Mouse (Mus musculus) cerebellum, adult 9-11 months (tissue): Measurements from ENCODE around the gene Ddah2.

Experiments used
- DNase-seq: peaks from one replicate; pipeline ENCODE4 v3.0.0; 2022

Gene Ddah2

DNA sequence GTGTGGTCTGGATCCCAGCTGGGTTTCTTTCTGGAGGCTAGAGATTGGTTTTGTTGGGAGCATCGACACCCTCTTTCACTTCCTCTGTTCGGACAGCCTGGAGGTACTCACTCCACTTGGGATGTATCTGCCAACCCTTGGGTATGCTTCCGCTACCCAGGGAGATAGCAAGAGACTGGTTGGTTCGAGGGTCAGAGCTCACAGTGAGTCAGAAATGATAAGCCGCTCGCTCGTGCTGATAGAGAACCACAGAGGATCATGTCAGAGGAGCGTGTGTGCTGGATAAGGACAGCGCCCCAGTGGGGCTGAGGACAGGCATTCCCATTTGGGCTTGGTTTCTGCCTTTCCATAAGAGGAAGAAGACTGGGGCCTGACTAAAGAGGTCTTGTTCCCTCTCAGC lies 20.9 kb downstream of the Ddah2 start:
- DNase-seq: no peak

DNA sequence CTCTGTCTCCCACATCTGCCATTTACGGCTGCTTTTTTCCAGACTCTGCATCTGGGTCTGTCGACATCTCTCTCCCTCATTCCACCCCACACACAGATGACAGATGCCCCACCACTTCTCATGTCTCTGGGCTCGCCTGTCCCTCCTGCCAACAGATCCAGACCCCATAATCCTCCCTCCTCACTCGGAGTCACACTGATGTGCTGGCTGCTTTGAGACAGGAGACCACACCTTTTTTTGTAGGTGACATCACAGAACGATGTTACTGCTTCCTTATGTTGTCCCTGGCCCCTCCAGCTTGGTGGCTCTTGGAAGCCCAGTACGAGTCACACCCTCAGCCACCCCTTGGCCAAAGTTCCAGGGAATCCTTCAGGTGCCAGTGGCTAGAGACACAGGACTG lies 21.4 kb downstream of the Ddah2 start:
- no peak for DNase-seq

DNA sequence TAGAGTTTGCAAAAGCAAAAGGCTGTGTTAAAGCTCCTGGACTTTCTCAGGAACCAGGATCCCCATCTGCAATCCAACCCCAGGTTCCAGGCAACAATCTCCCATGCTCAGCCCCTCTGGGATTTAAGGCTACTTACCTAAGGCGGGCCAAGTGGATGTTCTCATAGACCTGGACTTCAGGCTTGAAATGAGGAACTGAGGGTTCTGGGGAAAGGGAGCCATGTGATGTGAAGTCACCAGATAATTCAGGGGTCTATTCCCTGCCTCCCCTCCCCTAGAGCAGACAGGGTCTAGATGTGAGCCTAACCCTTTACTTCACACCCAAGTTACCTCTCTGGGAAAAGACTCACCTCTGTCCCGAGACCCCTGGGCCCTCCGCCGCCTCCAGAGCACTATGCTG lies 21.9 kb downstream of the Ddah2 start:
- no peak for DNase-seq

DNA sequence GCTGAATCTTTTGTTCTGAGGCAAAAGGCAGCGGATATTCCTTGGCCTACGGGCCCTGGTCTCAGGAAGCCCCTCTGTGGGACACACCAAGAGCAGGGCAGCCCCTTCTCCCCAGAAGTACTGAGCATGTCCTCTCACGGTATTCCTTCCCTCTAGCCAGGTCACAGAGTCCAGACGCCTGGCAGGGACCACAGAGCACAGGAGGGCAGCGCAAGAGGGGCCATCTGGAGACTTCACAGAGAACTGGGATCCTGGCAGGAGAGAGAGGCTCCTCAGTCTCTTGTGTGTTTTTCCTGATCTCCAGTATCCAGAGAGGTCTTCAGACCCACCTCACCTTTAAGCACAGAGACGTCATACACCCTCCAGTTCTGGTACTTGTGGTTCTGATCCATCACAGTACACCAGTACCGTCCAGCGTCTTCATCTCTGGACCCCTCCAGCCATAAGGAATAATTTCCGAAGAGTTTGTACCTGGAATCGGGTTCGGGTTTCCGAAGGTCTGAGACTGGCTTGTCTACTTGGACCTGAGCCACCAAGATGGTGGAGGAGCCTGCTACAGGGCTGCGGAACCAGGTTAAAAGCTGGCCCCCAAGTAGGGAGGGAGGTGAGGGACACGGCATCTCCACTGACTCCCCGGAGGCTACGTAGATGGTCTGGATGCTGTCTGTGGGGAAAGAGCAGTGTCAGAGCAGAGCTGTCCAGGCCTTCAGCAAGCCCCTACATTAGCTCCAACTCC lies 24.2 kb downstream of the Ddah2 start:
- DNase-seq: peak; percentile 89

DNA sequence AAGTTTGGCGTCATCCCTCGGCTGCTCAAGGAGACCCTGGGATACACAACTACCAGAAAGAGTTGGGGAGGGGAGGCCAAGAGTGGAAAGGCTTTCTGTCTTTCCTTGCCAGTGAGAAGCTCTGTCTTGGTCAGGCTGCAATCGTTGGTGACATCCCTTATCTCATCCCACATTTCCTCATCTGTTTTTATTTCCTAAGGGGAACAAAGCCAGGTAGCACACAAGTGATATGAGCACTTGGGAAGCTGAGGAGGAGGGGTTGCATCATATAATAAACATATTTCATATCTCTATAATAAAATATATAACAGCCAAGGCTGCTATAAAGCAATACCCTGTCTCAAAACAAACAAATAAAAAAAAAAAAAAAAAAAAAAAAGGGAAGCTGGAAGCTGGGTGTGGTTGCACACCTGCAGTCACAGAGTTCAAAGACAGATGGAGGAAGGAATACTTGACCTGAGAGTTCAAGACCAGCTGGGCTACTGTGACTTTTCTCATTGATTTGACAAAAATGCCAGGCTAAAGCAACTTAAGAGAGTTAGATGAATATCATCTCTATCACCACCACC lies 25.2 kb downstream of the Ddah2 start:
- DNase-seq: no peak

DNA sequence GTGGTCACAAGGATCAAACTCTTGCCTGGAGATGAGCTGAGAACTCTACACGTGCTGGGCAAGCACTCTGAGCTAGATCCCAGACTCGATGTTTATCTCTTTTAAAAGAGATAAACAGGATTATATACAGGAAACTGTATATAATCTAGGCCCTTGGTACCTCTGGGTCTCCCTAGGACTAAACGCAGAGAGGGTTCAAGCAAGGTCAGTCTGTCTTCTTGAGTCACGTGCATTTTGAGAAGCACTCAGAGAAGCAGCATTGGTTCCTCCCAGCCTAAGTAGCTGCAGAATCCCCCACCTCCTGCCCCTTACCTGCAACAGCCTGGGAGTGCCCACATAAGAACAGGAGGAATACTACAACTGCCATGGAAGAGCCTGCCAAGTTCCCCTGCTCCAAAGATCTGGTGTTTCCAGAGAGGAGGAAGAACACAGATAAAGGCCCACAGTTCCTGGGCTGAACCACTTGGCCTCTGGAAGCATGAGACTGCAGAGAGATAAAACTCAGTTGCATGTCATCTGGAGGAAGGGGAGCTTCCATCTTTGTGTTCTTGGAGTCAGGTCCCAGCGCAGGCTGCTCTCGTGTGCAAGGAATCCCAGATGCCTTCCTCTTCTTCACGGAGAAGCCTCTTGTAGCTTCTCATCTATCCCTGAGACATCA lies 26.5 kb downstream of the Ddah2 start, which contains the start of gene Ly6g6f:
TSS of gene Ly6g6f (minus strand) at position 403 of the 658 bp plus-strand sequence.
- DNase-seq: no peak

DNA sequence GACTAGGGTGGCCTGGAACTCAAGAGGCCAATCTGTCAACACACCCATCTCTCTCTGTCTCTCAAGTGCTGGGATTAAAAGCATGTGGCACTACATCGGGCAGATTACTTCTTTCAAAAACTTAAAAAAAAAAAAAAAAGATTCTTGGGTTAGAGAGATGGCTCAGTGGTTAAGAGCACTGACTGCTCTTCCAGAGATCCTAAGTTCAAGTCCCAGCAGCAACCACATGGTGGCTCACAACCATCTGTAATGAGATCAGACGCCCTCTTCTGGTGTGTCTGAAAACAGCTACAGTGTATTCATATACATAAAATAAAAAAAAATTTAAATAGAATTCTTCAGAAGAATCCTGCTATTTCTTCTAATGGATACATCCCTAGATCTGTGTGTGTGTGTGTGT lies 29.3 kb downstream of the Ddah2 start:
- no peak for DNase-seq

DNA sequence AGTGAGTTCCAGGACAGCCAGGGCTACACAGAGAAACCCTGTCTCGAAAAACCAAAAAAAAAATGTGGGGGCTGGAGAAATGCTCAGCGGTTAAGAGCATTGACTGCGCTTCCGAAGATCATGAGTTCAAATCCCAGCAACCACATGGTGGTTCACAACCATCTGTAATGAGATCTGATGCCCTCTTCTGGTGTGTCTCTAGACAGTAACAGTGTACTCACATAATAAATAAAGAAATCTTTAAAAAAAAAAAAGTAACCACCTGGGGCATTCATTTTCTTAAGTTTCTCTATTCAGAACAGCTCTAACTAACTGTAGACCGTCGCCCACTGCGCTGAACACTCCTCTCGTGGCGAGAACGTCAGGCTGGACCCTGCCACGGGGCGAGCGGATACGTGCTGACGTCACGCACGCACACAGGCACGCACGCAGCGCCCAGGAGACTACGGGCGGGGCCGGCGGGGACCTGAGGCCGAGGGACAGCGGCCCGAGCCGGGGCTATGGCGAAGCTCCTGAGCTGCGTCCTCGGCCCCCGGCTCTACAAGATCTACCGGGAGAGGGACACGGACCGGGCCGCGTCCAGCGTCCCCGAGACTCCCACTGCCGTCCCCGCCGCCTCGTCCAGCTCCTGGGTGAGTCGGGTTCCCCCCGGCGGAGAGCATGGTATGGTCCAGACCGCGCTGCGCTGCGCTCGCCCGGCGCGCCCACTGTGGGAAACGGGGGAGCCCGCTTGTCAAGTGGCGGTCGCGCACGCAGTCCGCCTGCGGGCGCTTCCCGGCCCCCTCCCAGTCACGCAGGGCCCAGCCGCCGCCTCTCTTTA lies 30.2 kb downstream of the Ddah2 start, which contains the start of gene Abhd16a:
TSS of gene Abhd16a (plus strand) at position 439 of the 820 bp plus-strand sequence.
- peak; percentile 96 for DNase-seq

DNA sequence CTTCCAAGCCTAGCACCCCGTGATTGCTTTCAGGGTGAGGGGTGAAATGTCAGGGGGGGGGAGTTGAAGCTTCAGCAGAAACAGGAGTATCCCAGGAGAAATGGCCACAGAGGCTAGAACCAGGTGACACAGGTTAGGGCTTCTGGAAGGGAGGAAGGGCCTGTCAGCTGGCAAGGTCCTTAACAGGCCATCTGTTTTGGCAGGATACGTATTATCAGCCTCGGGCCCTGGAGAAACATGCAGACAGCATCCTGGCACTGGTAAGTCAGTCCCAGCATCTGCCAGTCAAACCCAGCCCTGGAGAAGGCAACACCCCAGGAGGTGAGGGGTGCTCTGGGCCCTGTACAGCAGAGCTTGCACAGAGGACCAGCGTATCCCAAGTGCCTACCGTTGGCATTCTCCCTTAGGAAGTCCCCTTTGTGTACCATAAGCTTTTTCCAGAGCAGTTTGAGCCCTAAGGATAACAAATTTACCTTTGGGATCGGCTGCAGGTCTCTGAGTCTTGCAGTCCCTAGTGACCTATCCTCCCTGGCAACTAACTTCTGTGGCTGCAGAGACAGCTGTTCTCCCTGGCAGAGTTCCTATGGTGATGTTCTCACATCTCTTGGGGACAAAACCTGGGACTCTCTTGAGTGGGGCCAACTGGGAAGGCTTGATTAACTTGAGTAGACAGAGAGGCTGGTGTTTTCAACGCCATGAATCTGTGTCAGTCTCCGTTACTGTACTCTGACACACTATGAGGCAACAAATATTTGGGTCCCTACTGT lies 31.5 kb downstream of the Ddah2 start:
- peak; percentile 97 for DNase-seq

DNA sequence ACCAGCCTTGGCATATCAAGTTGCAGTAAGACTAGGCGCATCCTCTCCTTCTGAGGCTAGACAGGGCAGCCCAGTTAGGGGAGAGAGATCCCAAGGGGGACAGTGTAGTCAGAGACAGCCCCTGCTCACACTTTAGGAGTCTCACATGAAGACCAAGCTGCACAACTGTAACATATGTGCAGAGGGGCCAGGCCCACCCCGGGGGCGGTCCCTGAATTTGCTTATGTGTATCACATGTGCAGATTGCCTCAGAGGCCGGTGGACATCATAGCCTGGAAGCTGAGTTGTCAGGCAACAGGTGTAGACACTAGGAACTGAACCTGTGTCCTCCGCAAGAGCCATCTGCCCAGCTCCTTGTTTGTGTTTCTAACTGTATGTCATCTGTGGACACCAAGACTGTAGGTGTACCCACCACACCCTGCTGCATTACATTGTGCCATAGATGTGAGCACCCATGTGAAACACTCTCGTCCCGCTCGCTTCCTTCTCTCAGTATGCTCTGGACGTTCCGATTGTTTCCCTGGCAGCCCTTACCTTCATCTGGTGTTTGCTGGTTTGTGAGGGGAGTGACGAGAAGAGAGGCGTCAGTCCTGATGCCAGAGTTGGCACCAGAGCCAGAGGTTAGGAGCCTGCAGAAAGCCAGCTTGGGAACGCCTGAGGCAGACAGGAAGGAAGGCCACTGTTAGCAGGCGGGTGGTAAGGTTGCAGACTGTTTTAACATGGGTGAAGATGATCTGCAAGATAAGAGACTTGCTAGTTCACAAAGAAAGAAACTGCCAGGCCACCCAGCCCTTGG lies 33.8 kb downstream of the Ddah2 start:
- no peak for DNase-seq

DNA sequence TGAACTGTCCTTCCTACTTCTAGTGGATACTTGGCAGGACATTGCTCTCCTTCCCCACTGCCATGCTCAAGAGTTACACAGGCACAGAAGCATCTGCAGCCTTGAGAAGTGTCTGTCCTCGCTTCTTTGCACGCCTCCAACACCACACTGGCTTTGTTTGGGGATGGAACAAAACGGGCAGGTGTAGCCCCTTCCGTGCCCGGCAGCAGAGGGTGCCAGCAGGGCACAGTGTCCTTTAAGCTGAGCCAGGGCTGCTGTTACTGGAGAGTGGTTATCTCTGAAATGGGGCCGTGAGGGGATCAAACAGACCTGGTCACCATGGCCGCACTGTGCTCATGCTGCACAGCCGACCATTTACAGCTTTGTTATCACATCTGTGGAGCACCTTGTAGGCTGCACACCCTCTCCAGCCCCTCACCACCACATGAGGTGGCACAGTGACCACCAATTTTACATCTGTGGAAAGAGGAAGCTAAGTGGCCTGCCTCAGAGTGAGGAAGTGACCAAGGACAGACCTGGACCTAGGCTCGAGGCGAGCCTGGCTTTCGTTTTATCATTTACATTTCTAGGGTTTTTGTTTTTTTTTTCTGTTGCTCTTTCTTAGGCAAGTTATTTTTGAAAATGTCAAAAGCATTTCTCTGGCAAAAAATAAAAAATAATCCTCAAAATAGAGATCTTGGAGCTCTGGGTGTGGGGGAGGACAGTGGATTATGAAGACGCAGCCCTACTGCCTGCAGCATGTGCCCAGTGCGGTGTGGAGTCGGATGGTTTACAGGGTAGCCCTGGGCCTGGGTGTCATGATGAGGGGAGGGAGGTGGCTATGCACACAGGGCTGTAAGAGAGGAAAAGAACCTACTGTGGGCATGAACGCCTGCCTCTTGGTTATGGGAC lies 35.9 kb downstream of the Ddah2 start:
- no peak for DNase-seq

DNA sequence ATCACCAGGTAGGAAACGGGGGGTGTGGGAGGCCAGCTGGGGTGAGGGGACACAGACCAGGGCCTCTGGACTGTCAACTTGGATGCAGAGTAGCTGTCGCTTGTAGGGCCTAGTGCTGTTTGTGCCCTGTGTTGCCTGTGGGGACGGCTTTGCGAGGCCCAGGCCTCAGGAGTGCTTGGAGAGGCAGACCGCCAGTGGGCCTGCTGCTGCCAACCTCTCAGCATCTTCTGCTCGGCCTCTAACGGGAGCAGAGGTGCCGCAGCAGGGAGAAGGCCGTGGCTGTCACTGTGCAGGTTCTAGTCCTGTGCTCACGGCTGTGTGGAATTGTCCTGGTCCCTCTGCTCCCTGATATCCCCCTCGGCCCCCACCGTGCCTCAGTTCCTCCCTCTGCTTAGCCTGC lies 37.8 kb downstream of the Ddah2 start:
- DNase-seq: peak; percentile 64

DNA sequence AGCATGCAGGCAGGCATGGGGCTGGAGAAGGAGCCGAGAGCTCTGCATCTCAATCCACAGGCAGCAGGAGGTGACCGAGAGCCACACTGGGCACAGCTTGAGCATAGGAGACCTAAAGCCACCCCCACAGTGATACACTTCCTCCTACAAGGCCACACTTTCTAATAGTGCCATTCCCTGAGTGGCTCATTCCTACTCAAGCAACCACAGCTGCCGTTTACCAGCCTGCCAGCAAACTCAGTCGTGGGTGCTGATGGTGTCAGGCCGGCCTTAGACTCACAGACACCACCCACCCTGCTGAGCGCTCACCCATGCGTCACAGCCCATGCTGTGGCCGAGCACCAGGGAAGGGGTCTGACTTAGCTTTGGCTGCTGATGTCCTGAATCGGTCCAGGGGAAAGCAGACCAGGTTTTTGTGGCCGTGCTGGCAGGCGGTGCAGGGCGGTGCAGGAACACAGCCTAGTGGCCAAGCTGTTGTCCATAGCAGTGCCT lies 38.4 kb downstream of the Ddah2 start:
- DNase-seq: peak; percentile 80

DNA sequence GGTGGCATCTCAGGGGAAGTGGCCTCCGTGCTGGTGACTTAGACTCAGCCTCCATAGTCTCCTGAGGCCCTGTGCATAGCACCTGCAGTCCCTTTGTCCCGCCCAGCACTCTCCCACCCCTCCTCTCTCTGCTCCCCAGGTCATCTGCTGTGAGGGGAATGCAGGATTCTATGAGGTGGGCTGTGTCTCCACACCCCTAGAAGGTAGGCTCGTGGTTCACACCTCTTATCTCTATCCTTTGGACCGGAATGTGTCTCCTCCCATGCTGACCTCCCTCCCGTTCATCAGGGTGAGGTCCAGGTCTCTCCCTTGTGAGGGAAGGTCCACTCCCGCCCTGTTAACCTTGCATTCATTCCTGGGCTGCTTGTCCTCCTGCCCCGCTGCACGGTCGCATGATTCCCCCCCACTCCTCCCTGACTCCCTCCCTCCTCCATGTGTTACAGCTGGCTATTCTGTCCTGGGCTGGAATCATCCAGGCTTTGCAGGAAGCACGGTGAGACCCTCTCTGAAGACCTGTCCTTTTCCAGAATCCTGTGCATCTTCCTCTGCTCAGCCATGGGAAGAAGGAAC lies 41.4 kb downstream of the Ddah2 start:
- DNase-seq: no peak

DNA sequence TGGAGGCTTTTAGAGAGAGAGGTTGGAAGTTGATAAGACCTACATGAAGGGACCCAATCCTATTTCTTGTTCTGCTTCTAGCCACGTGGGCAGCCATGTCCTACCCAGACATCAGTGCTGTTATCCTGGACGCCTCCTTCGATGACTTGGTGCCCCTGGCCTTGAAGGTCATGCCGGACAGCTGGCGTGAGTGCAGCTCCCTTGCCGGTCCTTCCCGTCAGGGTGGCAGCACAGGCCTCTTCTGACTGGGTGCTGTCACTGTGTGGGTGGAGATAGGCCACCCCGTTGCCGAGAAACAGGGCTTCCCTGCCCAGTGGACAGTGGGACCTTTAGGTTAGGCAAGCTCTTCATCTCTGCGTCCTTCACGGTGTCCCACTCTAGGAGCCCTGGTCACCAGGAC lies 42.3 kb downstream of the Ddah2 start:
- DNase-seq: no peak

DNA sequence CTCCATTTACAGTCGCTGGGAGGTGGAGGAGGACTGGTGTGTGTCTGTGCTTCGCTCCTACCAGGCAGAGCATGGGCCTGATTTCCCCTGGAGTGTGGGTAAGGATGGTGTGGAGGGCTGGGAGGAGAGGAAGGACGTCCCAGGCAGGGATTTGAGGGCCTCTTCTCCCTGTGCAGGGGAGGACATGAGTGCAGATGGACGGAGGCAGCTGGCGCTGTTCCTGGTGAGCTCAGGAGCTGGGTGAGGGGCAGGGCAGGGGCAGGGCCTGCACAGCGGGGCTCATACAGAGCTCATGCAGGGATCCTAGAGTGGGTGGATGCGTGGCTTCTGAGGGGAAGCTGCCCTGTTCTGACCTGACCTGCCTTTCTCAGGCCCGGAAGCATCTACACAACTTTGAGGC lies 43.5 kb downstream of the Ddah2 start:
- no peak for DNase-seq

DNA sequence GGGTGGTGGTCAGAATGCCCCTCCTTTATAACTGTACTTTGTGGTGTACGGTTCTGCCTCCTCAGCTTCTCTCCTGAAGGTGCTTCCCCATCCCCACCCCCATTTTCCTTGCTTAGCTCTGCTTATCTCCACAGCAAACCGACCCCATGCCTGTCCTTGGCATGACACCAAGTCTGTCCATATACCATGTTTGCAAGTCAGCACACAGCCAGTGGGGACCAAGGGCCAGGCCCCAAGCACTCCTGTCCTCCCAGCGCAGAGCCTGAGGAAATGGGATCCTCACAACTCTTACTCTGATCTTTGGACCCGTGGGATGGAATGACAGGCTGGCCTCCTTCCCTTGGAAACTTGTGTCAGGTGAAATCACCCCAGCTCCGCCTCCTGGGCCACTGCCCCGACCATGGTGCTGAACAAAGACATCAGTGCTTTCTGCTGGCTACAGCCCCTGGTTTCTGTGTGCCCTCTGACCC lies 44.4 kb downstream of the Ddah2 start:
- no peak for DNase-seq

DNA sequence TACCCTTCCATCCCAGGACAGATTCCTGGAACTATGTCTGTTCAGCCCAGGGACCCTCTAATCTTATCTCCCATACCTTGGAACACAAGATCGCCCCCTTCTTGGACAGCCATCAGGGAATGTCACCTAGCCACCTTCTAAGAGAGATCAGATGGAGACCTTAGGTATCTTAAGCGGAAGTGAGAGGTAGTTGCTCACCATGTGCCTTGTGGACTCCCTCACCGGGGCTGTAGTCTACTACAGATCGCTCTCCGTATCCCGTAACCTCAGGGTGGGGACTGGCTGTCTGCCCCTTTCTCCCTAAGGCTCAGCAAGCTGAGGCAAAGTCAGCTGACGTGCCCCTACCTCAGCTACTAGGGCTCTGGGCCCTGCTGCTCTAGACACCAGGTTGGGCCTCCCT lies 45.2 kb downstream of the Ddah2 start:
- no peak for DNase-seq

DNA sequence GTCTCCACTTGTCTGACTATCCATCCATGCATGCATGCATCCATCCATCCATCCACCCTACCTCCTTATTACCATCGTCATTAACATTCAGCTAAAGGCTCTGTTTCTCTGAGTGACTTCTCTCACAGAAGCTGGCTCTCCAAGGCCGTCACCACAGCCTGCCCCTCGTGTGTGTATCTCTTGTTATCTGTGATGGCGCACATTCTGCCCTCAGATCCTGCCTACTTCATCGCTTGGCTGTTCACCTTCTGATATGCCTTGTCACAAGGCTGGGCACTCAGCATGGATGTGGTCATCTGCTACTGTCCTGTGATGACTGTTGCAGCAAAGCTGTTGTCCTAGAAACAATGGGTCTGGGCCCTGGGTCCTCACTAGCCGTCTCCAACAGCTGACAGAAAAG lies 45.9 kb downstream of the Ddah2 start:
- DNase-seq: no peak
